Mouse (Mus musculus): ENCODE measurements at regions not wholly inside any gene's neighbourhood (a gene's known extent, or its start where the extent isn't known, plus 50 kb on each side); places are given as distances from the start of the nearest gene placed in this dataset.
"Not testable (repeated sequence)": the region's sequence is repeated elsewhere in the genome, so short reads cannot be mapped to it uniquely, and the experiment has no call there.

DNA sequence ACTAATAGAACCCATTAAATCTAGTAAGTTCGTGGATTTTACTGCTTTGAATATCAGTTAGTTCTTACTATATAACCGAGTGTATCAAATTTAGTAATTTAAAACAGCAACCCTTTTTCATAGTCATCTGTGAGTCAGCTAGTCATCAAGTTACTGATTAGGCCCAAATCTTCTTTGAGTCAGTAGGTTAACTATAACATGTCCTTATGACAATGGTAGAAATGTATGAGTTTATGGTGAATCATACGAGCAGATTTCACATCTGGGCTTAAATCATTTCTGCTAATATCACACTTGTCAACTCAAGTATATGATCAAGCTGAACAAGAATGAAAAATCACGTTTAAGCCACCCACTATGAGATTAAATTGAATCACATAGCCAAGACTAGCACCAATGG is 226.7 kb upstream of the Arx start:
- WGBS = 82% methylated on average over 4 of the region's 4 CpGs
- Histone ChIP-seq H3K27ac (ENCODE audit: insufficient read depth, low read depth, low read length) (no peak overlapping the region), H3K4me1 (ENCODE audit: control insufficient read depth, insufficient read depth, low read length) (no peaks in the 10 kb centered on the region), H3K4me3 (ENCODE audit: insufficient read depth, low read depth, low read length) (no peak overlapping the region)
- TF ChIP-seq CTCF (IDR thresholded peaks at IDR 0.05; ENCODE audit: insufficient read depth, low read depth, low read length) = no peak
- TF ChIP-seq POLR2A (IDR thresholded peaks at IDR 0.05; ENCODE audit: insufficient read depth, low read depth, low read length) = no peak

DNA sequence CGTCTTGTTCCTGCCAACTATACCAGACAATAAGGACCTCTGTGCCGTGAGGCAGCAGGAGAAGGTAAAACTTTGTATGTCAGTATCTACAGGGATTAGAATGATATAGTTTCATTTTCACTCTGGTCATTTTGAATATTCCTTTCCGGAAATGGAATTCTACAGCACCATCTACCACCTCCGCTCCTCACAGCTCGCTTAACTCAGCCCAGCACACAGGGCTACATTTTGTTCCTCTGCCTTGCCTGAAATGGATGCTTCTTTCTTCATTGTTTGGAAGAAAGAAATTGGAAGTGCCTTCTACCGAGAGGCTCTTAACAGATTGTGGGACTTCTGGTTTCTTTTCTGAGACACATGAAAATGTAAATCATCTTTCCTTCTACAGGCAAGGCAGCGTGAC is 217.4 kb upstream of the Arx start:
- 33% methylated on average over 7 of the region's 7 CpGs for WGBS
- TF ChIP-seq CTCF (IDR thresholded peaks at IDR 0.05; ENCODE audit: insufficient read depth, low read depth, low read length) (no peak), POLR2A (IDR thresholded peaks at IDR 0.05; ENCODE audit: insufficient read depth, low read depth, low read length) (no peak)
- peak overlapping the region; percentile 51; the same call in 1 of the 2 replicates for H3K27ac ChIP-seq (ENCODE audit: insufficient read depth, low read depth, low read length)
- H3K4me1 ChIP-seq (ENCODE audit: control insufficient read depth, insufficient read depth, low read length) = no peaks in the 10 kb centered on the region
- no peak overlapping the region for H3K4me3 ChIP-seq (ENCODE audit: insufficient read depth, low read depth, low read length)

DNA sequence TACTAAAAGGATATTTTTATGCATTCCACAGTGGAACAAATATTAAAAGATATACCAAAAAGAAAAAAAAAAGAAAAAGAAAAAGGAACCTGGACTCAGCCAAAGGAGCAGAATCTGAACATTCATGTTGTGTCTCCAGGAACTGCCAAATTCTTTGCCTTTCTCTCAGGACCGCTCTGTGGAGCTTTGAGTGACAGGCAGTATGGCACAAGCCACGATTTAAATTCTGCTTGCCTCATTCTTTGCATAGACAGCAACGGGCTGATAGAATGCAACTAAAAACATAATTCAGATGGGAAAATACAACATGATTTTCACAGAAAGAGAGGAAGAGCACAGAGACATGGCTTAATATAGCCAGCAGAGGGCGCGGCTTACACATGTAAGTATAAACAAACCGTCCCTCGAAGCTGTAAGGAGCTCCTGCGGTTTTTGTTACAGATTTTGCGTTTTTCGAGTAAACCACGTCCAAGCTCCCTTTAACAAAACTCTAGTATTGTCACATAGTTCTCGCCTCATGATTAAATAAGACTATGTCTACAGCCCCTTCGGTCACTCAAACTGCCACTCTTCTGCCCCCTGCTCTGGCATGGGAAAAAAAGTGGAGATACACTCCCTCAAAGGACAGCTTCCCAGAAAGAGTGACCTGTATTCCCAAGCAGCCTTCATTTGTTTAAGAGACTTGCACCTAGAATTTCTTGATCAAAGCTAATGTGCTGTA is 216.5 kb upstream of the Arx start:
- Histone ChIP-seq H3K4me1 (ENCODE audit: control insufficient read depth, insufficient read depth, low read length) (no peaks in the 10 kb centered on the region), H3K27ac (ENCODE audit: insufficient read depth, low read depth, low read length) (no peak overlapping the region), H3K4me3 (ENCODE audit: insufficient read depth, low read depth, low read length) (no peak overlapping the region)
- WGBS = 9% methylated on average over 13 of the region's 13 CpGs
- TF ChIP-seq POLR2A (IDR thresholded peaks at IDR 0.05; ENCODE audit: insufficient read depth, low read depth, low read length) (no peak), CTCF (IDR thresholded peaks at IDR 0.05; ENCODE audit: insufficient read depth, low read depth, low read length) (no peak)

DNA sequence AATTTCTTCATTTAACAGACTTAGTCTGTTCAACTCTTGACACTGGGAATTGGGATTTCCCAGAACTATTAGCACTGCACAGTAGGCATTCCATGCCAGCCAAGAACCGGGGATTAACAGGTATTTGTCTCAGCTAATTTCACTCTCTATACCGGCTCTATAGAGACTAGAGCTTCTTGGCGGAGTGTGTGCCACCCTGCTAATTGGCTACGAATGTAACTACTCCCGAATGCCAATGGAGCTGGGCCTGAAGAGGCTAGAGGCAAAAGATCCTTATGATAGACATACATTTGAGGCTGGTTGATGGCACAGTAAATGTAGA is 216.0 kb upstream of the Arx start:
- no peak overlapping the region for H3K27ac ChIP-seq (ENCODE audit: insufficient read depth, low read depth, low read length)
- 48% methylated on average over 5 of the region's 5 CpGs for WGBS

DNA sequence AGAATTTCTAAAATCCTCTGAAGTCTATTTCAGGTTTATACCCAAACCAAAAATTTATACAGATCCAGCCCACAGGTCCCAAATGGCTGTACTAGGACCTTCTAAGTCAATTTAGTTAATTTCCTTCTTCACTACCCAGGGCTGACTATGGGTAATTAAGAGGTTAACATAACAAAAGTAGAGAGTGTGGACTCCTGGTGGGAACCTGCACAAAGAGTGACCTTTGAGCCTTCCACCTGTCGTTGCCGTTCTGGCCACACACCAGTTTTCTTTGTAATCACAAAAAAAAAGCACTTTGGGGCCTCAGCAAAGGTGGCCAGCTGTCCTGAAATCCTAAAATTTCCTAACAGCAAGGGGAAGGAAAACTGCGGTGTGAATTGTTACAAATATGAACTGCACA is 197.3 kb upstream of the Arx start:
- Histone ChIP-seq H3K4me3 (ENCODE audit: insufficient read depth, low read depth, low read length) (no peak overlapping the region), H3K4me1 (ENCODE audit: control insufficient read depth, insufficient read depth, low read length) (no peaks in the 10 kb centered on the region), H3K27ac (ENCODE audit: insufficient read depth, low read depth, low read length) (no peak overlapping the region)
- TF ChIP-seq POLR2A (IDR thresholded peaks at IDR 0.05; ENCODE audit: insufficient read depth, low read depth, low read length) (no peak), CTCF (IDR thresholded peaks at IDR 0.05; ENCODE audit: insufficient read depth, low read depth, low read length) (no peak)
- WGBS = 41% methylated on average over 3 of the region's 3 CpGs

More for the DNA sequence above, 216.0 kb upstream of the Arx start:
- H3K4me3 ChIP-seq (ENCODE audit: insufficient read depth, low read depth, low read length) = no peak overlapping the region
- H3K4me1 ChIP-seq (ENCODE audit: control insufficient read depth, insufficient read depth, low read length) = no peaks in the 10 kb centered on the region
- no peak for TF ChIP-seq CTCF (IDR thresholded peaks at IDR 0.05; ENCODE audit: insufficient read depth, low read depth, low read length)
- TF ChIP-seq POLR2A (IDR thresholded peaks at IDR 0.05; ENCODE audit: insufficient read depth, low read depth, low read length) = no peak

DNA sequence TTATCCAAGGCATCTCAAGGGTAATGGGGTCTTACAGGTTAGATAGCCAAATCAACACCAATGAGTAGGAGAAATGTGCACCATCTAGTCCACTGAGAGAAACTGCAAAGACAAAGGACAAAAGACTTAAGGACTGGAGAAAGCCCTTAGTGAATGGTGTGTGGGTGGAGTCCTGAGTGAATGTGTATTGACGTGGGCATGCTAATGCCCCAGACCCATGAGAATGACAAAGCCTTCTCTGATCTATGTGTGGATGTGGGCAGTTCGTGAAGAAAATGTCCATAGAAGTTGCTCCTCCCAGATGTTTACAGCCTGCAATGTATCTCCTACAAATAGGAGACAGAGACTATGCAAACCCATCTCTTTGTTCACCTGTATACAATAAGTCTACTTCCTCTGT is 188.7 kb upstream of the Arx start:
- TF ChIP-seq CTCF (IDR thresholded peaks at IDR 0.05; ENCODE audit: insufficient read depth, low read depth, low read length) (no peak), POLR2A (IDR thresholded peaks at IDR 0.05; ENCODE audit: insufficient read depth, low read depth, low read length) (no peak)
- Histone ChIP-seq H3K4me3 (ENCODE audit: insufficient read depth, low read depth, low read length) (no peak overlapping the region), H3K27ac (ENCODE audit: insufficient read depth, low read depth, low read length) (no peak overlapping the region), H3K4me1 (ENCODE audit: control insufficient read depth, insufficient read depth, low read length) (no peaks in the 10 kb centered on the region)
- 58% methylated on average over 2 of the region's 2 CpGs for WGBS

DNA sequence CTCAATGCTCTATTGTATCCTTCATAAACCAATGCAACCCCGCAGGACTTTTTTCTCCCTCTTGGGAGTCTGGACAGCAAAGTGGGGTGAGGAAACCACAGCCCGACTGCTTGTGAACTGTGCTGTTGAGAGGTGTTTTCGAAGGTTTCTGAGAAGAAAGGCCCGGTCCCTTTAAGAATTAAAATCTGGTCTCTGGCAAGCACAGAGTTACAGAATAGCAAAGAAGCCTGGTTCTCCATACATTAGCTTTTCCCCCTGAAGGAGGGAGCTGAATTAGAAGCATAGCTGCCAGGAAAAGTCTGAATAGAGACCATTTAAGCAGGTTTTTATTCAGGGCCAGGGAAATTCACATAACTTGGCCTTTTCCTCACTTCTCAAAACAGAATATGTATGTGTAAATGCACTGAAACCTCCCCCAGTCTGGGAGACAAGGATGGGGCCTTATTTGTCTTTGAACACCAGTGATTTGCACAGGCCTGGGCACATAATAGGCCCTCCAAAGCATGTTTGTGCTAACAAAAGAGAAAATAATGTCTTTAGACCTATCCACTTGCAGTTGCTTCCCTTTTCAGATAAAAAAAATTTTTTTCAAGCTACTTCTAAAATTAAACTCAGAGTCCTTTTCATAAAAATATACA is 178.2 kb upstream of the Arx start:
- H3K4me1 ChIP-seq (ENCODE audit: control insufficient read depth, insufficient read depth, low read length) = no peaks in the 10 kb centered on the region
- H3K4me3 ChIP-seq (ENCODE audit: insufficient read depth, low read depth, low read length) = no peak overlapping the region
- 52% methylated on average over 4 of the region's 4 CpGs for WGBS
- no peak overlapping the region for H3K27ac ChIP-seq (ENCODE audit: insufficient read depth, low read depth, low read length)
- TF ChIP-seq CTCF (IDR thresholded peaks at IDR 0.05; ENCODE audit: insufficient read depth, low read depth, low read length) (no peak), POLR2A (IDR thresholded peaks at IDR 0.05; ENCODE audit: insufficient read depth, low read depth, low read length) (no peak)

DNA sequence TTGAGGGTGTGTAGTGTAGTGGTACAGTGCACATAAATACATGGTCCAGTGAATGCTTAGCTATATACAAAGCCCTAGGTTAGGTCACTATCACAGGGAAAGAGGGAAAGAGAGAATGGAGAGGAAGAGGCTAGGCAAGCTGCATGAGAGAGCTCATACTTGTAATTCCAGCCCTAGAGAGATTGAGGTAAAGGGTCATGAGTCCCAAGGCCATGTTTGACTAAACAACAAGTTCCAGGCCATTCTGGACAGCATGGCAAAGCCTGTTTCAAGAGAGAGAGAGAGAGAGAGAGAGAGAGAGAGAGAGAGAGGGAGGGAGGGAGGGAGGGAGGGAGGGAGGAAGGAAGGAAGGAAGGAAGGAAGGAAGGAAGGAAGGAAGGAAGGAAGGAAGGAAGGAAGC is 131.9 kb upstream of the Arx start:
- not testable (repeated sequence) for H3K4me3 ChIP-seq (ENCODE audit: insufficient read depth, low read depth, low read length); H3K4me1 ChIP-seq (ENCODE audit: control insufficient read depth, insufficient read depth, low read length); H3K27ac ChIP-seq (ENCODE audit: insufficient read depth, low read depth, low read length)

DNA sequence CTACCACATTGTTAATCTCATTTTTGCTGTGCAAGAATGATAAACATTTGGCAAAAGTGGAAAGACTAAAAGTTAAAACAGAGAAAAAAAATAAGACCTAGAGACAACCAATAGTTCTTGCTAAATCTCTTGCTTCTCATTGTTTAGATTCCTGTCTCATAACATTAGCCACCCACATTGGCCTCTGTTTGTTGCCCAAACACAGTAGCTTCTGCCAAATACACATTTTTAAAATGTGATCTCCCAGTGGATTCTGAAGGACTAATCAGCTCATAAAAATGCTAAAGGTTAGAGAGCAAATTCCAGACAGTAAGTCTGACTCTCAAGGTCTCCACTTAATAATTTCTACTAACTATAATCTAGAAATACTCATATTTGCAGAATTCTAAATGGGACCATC is 127.1 kb upstream of the Arx start:
- TF ChIP-seq POLR2A (IDR thresholded peaks at IDR 0.05; ENCODE audit: insufficient read depth, low read depth, low read length) (no peak), CTCF (IDR thresholded peaks at IDR 0.05; ENCODE audit: insufficient read depth, low read depth, low read length) (no peak)
- H3K4me1 ChIP-seq (ENCODE audit: control insufficient read depth, insufficient read depth, low read length) = no peaks in the 10 kb centered on the region
- H3K27ac ChIP-seq (ENCODE audit: insufficient read depth, low read depth, low read length) = no peak overlapping the region
- no peak overlapping the region for H3K4me3 ChIP-seq (ENCODE audit: insufficient read depth, low read depth, low read length)

DNA sequence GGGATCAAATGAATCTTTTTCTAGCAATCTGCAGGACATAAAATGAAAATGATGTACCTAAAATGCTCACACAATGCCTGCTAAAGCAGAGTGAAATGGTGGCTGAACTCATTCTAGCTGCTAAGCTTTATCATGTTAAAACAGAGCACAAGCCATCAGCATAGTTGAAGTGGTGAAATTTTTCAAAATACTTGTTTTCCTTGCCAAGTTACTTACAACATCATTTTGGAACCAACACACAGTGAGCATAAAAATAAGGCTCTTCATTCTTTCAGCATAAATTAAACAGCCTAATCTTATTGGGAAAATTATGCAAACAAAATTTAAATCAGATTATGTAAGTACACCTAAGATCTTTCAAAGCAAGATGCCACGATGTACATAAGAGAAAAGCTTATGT is 125.3 kb upstream of the Arx start:
- WGBS = 44% methylated on average over 1 of the region's 1 CpGs
- TF ChIP-seq CTCF (IDR thresholded peaks at IDR 0.05; ENCODE audit: insufficient read depth, low read depth, low read length) (no peak), POLR2A (IDR thresholded peaks at IDR 0.05; ENCODE audit: insufficient read depth, low read depth, low read length) (no peak)
- no peak overlapping the region for H3K4me3 ChIP-seq (ENCODE audit: insufficient read depth, low read depth, low read length)
- no peak overlapping the region for H3K27ac ChIP-seq (ENCODE audit: insufficient read depth, low read depth, low read length)
- H3K4me1 ChIP-seq (ENCODE audit: control insufficient read depth, insufficient read depth, low read length) = no peaks in the 10 kb centered on the region
